7 mouse cellular contexts compared by ENCODE assay signal in the genomic region with DNA sequence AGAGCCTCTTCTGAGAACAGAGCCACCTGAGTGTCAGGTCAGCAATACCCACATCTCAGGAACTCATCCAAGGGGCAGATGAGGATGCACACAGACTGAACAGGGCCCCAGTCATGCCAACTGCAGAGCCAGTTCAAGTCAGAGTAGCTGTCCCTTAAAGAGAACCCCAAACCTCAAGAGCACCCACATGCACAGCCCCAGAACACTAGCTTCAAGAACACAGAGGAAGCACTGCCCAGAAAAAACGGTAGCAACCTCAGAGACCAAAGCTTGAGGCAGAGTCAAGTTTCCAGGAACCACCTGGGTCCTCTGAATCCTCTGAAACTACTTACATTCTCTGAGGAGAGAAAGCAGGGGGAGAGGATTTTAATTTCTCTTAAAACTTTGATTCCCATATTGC. TPM values are rescaled to one million over a fixed set of nuclear protein-coding genes. Genes with fewer than 3 reads are reported as not detected.
A peak's percentile ranks its signal among the peaks of the same experiment; 100 is the strongest.
DNase-seq lines count a peak whose midpoint lies in the region; ATAC-seq and TF ChIP-seq lines count a peak whose summit lies in the region.

No protein-coding gene starts in this region.

- no peak for TF ChIP-seq CTCF in liver, postnatal 0 days (IDR thresholded peaks at IDR 0.05; ENCODE audit: low read depth)

- H3K4me3 ChIP-seq in liver, embryonic 12.5 days = no peak overlapping the region
- no peak overlapping the region for H3K4me3 ChIP-seq in liver, embryonic 11.5 days (ENCODE audit: low read depth, low read length)
- no peak overlapping the region for H3K4me3 ChIP-seq in forebrain, embryonic 14.5 days (ENCODE audit: low read depth, low read length)
- H3K4me3 ChIP-seq in limb, embryonic 12.5 days (replicated peaks) = 0 out of 2 replicates have a peak overlapping the region, but pooled peaks have one; percentile 83
- no peak overlapping the region for H3K4me3 ChIP-seq in liver, postnatal 0 days (ENCODE audit: low read depth, low read length)

- H3K9me3 ChIP-seq in liver, embryonic 12.5 days (replicated peaks) = no peaks in the 10 kb centered on the region
- no peaks in the 10 kb centered on the region for H3K9me3 ChIP-seq in liver, embryonic 11.5 days (ENCODE audit: control insufficient read depth, low read length)
- H3K9me3 ChIP-seq in forebrain, embryonic 14.5 days (replicated peaks; ENCODE audit: control insufficient read depth, low read length) = no peaks in the 10 kb centered on the region
- H3K9me3 ChIP-seq in limb, embryonic 12.5 days = no peaks in the 10 kb centered on the region
- no peaks in the 10 kb centered on the region for H3K9me3 ChIP-seq in liver, postnatal 0 days (ENCODE audit: low read length)

- no peak for DNase-seq in liver, embryonic 11.5 days (ENCODE audit: low spot score)
- no peak for DNase-seq in forebrain, embryonic 14.5 days (ENCODE audit: low spot score)
- DNase-seq in thymus, postnatal 10 days (ENCODE audit: low spot score in 2 of 2) = peak; percentile 45 to 61
- no peak for DNase-seq in liver, postnatal 0 days

- no peak for TF ChIP-seq EP300 in liver, postnatal 0 days (IDR thresholded peaks at IDR 0.05; ENCODE audit: low read depth)

- ATAC-seq in liver, embryonic 12.5 days = no peak
- ATAC-seq in liver, embryonic 11.5 days (replicated peaks; ENCODE audit: low FRiP score) = no peak
- ATAC-seq in forebrain, embryonic 14.5 days = no peak
- ATAC-seq in limb, embryonic 12.5 days (ENCODE audit: insufficient number of reproducible peaks, insufficient read depth, low FRiP score, low TSS enrichment, low read depth) = no peak
- ATAC-seq in CD4-positive, CD25-positive, alpha-beta regulatory T cell, adult 4 months = no peak
- ATAC-seq in liver, postnatal 0 days = no peak

- peaks cover 60% of the 10 kb centered on the region for H3K4me1 ChIP-seq in liver, embryonic 12.5 days
- peaks cover 12% of the 10 kb centered on the region for H3K4me1 ChIP-seq in liver, embryonic 11.5 days (replicated peaks; ENCODE audit: control insufficient read depth, insufficient read depth, low read length)
- peaks cover 24% of the 10 kb centered on the region for H3K4me1 ChIP-seq in forebrain, embryonic 14.5 days (ENCODE audit: control insufficient read depth, insufficient read depth, low read length)
- H3K4me1 ChIP-seq in limb, embryonic 12.5 days (replicated peaks) = peaks cover 37% of the 10 kb centered on the region
- H3K4me1 ChIP-seq in liver, postnatal 0 days (ENCODE audit: insufficient read depth) = peaks cover 17% of the 10 kb centered on the region

- no peak overlapping the region for H3K27ac ChIP-seq in liver, embryonic 12.5 days
- no peak overlapping the region for H3K27ac ChIP-seq in liver, embryonic 11.5 days (ENCODE audit: low read depth, low read length)
- H3K27ac ChIP-seq in forebrain, embryonic 14.5 days (ENCODE audit: low read depth, low read length) = no peak overlapping the region
- H3K27ac ChIP-seq in limb, embryonic 12.5 days = no peak overlapping the region
- no peak overlapping the region for H3K27ac ChIP-seq in liver, postnatal 0 days (ENCODE audit: low read depth)

- H3K4me2 ChIP-seq in liver, embryonic 12.5 days = no peak overlapping the region
- H3K4me2 ChIP-seq in liver, embryonic 11.5 days = no peak overlapping the region
- peak overlapping the region; percentile 90; the same call in 1 of the 2 replicates for H3K4me2 ChIP-seq in forebrain, embryonic 14.5 days (ENCODE audit: low read length)
- peak overlapping the region; percentile 93 for H3K4me2 ChIP-seq in limb, embryonic 12.5 days
- no peak overlapping the region for H3K4me2 ChIP-seq in liver, postnatal 0 days (ENCODE audit: low read depth, low read length)

- 0 out of 2 replicates have a peak overlapping the region, but pooled peaks have one; percentile 71 for H3K9ac ChIP-seq in liver, embryonic 12.5 days
- H3K9ac ChIP-seq in liver, embryonic 11.5 days (ENCODE audit: low read depth, low read length) = no peak overlapping the region
- H3K9ac ChIP-seq in forebrain, embryonic 14.5 days (ENCODE audit: low read length) = peak overlapping the region; percentile 88; the same call in 1 of the 2 replicates
- 0 out of 2 replicates have a peak overlapping the region, but pooled peaks have one; percentile 85 for H3K9ac ChIP-seq in limb, embryonic 12.5 days (replicated peaks)
- no peak overlapping the region for H3K9ac ChIP-seq in liver, postnatal 0 days (replicated peaks)

- peaks cover 36% of the 10 kb centered on the region for H3K27me3 ChIP-seq in liver, embryonic 12.5 days (replicated peaks)
- H3K27me3 ChIP-seq in liver, embryonic 11.5 days (replicated peaks; ENCODE audit: control insufficient read depth, insufficient read depth, low read length) = peaks cover 6% of the 10 kb centered on the region; the same call in 1 of the 2 replicates
- no peaks in the 10 kb centered on the region for H3K27me3 ChIP-seq in forebrain, embryonic 14.5 days (replicated peaks; ENCODE audit: control insufficient read depth, insufficient read depth, low read length)
- H3K27me3 ChIP-seq in limb, embryonic 12.5 days = no peaks in the 10 kb centered on the region
- H3K27me3 ChIP-seq in liver, postnatal 0 days (ENCODE audit: insufficient read depth, low read length) = no peaks in the 10 kb centered on the region

- H3K36me3 ChIP-seq in liver, embryonic 12.5 days = peaks cover 8% of the 10 kb centered on the region
- peaks cover 5% of the 10 kb centered on the region; the same call in 1 of the 2 replicates for H3K36me3 ChIP-seq in liver, embryonic 11.5 days (ENCODE audit: control insufficient read depth, insufficient read depth, low read length)
- H3K36me3 ChIP-seq in forebrain, embryonic 14.5 days (ENCODE audit: control insufficient read depth, insufficient read depth, low read length) = peaks cover 15% of the 10 kb centered on the region
- peaks cover 25% of the 10 kb centered on the region for H3K36me3 ChIP-seq in limb, embryonic 12.5 days
- H3K36me3 ChIP-seq in liver, postnatal 0 days (replicated peaks; ENCODE audit: insufficient read depth, low read length) = no peaks in the 10 kb centered on the region

- WGBS in liver, embryonic 12.5 days (ENCODE audit: insufficient replicate concordance) = 48% methylated on average over 1 of the region's 1 CpGs
- WGBS in liver, embryonic 11.5 days = 30% methylated on average over 1 of the region's 1 CpGs
- WGBS in forebrain, embryonic 14.5 days = 68% methylated on average over 1 of the region's 1 CpGs
- WGBS in limb, embryonic 12.5 days = 30% methylated on average over 1 of the region's 1 CpGs
- WGBS in liver, postnatal 0 days (ENCODE audit: insufficient replicate concordance) = 29% methylated on average over 1 of the region's 1 CpGs

RNA-seq across cellular contexts. Expression of a gene that starts 1.5 kb away (rescaled TPM):
- polyA plus RNA-seq in liver, embryonic 12.5 days (2016; fragmentation: Nextera tagmentation; extraction: Ambion mirVana) = 4.3 and 4.9 TPM in 2 replicates
- polyA plus RNA-seq in liver, embryonic 11.5 days (2014; fragmentation: Nextera tagmentation; extraction: Ambion mirVana) = 7.7 and 7.8 TPM in 2 replicates
- 5.9 and 10.2 TPM in 2 replicates for polyA plus RNA-seq in forebrain, embryonic 14.5 days (2014; fragmentation: Nextera tagmentation; extraction: Ambion mirVana)
- 18.5 and 20.0 TPM in 2 replicates for polyA plus RNA-seq in limb, embryonic 12.5 days (2016; fragmentation: Nextera tagmentation; extraction: Ambion mirVana)
- 1 to 10 TPM; 1.6 to 3.2 TPM for polyA plus RNA-seq in CD4-positive, CD25-positive, alpha-beta regulatory T cell, adult 4 months (2017; shearing (Covaris generic))
- 1.3 and 1.6 TPM in 2 replicates for polyA plus RNA-seq in liver, postnatal 0 days (2015; fragmentation: Nextera tagmentation; extraction: Ambion mirVana)

RNA-seq across cellular contexts. Expression of a gene that starts 15.0 kb away (rescaled TPM):
- polyA plus RNA-seq in liver, embryonic 12.5 days (2016; fragmentation: Nextera tagmentation; extraction: Ambion mirVana) = 88.8 and 96.5 TPM in 2 replicates
- polyA plus RNA-seq in liver, embryonic 11.5 days (2014; fragmentation: Nextera tagmentation; extraction: Ambion mirVana) = 127 and 130 TPM in 2 replicates
- polyA plus RNA-seq in forebrain, embryonic 14.5 days (2014; fragmentation: Nextera tagmentation; extraction: Ambion mirVana) = 95.0 and 95.4 TPM in 2 replicates
- polyA plus RNA-seq in limb, embryonic 12.5 days (2016; fragmentation: Nextera tagmentation; extraction: Ambion mirVana) = 119 and 122 TPM in 2 replicates
- 10 to 100 TPM; 42.2 to 67.6 TPM for polyA plus RNA-seq in CD4-positive, CD25-positive, alpha-beta regulatory T cell, adult 4 months (2017; shearing (Covaris generic))
- polyA plus RNA-seq in liver, postnatal 0 days (2015; fragmentation: Nextera tagmentation; extraction: Ambion mirVana) = 22.9 and 23.3 TPM in 2 replicates

RNA-seq across cellular contexts. Expression of a gene that starts 15.1 kb away (rescaled TPM):
- polyA plus RNA-seq in liver, embryonic 12.5 days (2016; fragmentation: Nextera tagmentation; extraction: Ambion mirVana) = 595 and 610 TPM in 2 replicates
- 943 and 989 TPM in 2 replicates for polyA plus RNA-seq in liver, embryonic 11.5 days (2014; fragmentation: Nextera tagmentation; extraction: Ambion mirVana)
- 527 and 537 TPM in 2 replicates for polyA plus RNA-seq in forebrain, embryonic 14.5 days (2014; fragmentation: Nextera tagmentation; extraction: Ambion mirVana)
- 943 and 976 TPM in 2 replicates for polyA plus RNA-seq in limb, embryonic 12.5 days (2016; fragmentation: Nextera tagmentation; extraction: Ambion mirVana)
- polyA plus RNA-seq in CD4-positive, CD25-positive, alpha-beta regulatory T cell, adult 4 months (2017; shearing (Covaris generic)) = 100 to 1,000 TPM; 122 to 138 TPM
- polyA plus RNA-seq in liver, postnatal 0 days (2015; fragmentation: Nextera tagmentation; extraction: Ambion mirVana) = 156 and 160 TPM in 2 replicates

RNA-seq across cellular contexts. Expression of a gene that starts 15.8 kb away (rescaled TPM):
- not detected in 2 replicates for polyA plus RNA-seq in liver, embryonic 12.5 days (2016; fragmentation: Nextera tagmentation; extraction: Ambion mirVana)
- not detected in 2 replicates for polyA plus RNA-seq in liver, embryonic 11.5 days (2014; fragmentation: Nextera tagmentation; extraction: Ambion mirVana)
- polyA plus RNA-seq in forebrain, embryonic 14.5 days (2014; fragmentation: Nextera tagmentation; extraction: Ambion mirVana) = 0.13 and 0.16 TPM in 2 replicates
- not detected in 2 replicates for polyA plus RNA-seq in limb, embryonic 12.5 days (2016; fragmentation: Nextera tagmentation; extraction: Ambion mirVana)
- not detected for polyA plus RNA-seq in CD4-positive, CD25-positive, alpha-beta regulatory T cell, adult 4 months (2017; shearing (Covaris generic))
- polyA plus RNA-seq in liver, postnatal 0 days (2015; fragmentation: Nextera tagmentation; extraction: Ambion mirVana) = not detected in 2 replicates

RNA-seq across cellular contexts. Expression of a gene that starts 24.7 kb away (rescaled TPM):
- 1.7 TPM in 1 of 2 replicates, not detected in the other for polyA plus RNA-seq in liver, embryonic 12.5 days (2016; fragmentation: Nextera tagmentation; extraction: Ambion mirVana)
- 1.5 and 4.1 TPM in 2 replicates for polyA plus RNA-seq in liver, embryonic 11.5 days (2014; fragmentation: Nextera tagmentation; extraction: Ambion mirVana)
- 1.8 TPM in 1 of 2 replicates, not detected in the other for polyA plus RNA-seq in forebrain, embryonic 14.5 days (2014; fragmentation: Nextera tagmentation; extraction: Ambion mirVana)
- 3.3 and 7.5 TPM in 2 replicates for polyA plus RNA-seq in limb, embryonic 12.5 days (2016; fragmentation: Nextera tagmentation; extraction: Ambion mirVana)
- polyA plus RNA-seq in CD4-positive, CD25-positive, alpha-beta regulatory T cell, adult 4 months (2017; shearing (Covaris generic)) = not detected
- 1.1 TPM in 1 of 2 replicates, not detected in the other for polyA plus RNA-seq in liver, postnatal 0 days (2015; fragmentation: Nextera tagmentation; extraction: Ambion mirVana)

Comparison
In these comparisons a context has a peak if more than half of its experiments do, and no peak if none do; other contexts are left out.
1. H3K9ac ChIP-seq: peak in liver, embryonic 12.5 days (single experiment), forebrain, embryonic 14.5 days (single experiment) and limb, embryonic 12.5 days (single experiment); none in liver, embryonic 11.5 days (single experiment) and liver, postnatal 0 days (single experiment).
2. H3K4me2 ChIP-seq: peak in forebrain, embryonic 14.5 days (single experiment) and limb, embryonic 12.5 days (single experiment); none in liver, embryonic 12.5 days (single experiment), liver, embryonic 11.5 days (single experiment) and liver, postnatal 0 days (single experiment).
3. DNase-seq: peak in thymus, postnatal 10 days (2 of 2); none in liver, embryonic 11.5 days (single experiment), forebrain, embryonic 14.5 days (single experiment) and liver, postnatal 0 days (single experiment).